Mouse (Mus musculus): ENCODE data around the gene Prkcb. TPM values are rescaled to one million over a fixed set of nuclear protein-coding genes. Genes with fewer than 3 reads are reported as not detected.

Prkcb gene
- polyA plus RNA-seq, 1 experiment from 2014 or later: 3.7 TPM

GRCm38 (mm10) chr7:122566011-122566410, 277.5 kb downstream of the Prkcb start:
- Histone ChIP-seq H3K36me3 (no peaks in the 10 kb centered on the region), H3K27me3 (ENCODE audit: low read depth, poor library complexity, severe bottlenecking) (no peaks in the 10 kb centered on the region), H3K9me3 (replicated peaks) (no peaks in the 10 kb centered on the region), H3K27ac (no peak overlapping the region), H3K4me3 (no peak overlapping the region), H3K4me1 (no peaks in the 10 kb centered on the region)
- DNase-seq (ENCODE audit: low spot score): no peak
- 69% methylated on average over 7 of the region's 7 CpGs for WGBS

- 83% methylated on average over 7 of the region's 7 CpGs for WGBS
- no peak for DNase-seq (ENCODE audit: low spot score)
- Histone ChIP-seq H3K9me3 (replicated peaks) (no peaks in the 10 kb centered on the region), H3K27me3 (ENCODE audit: low read depth, poor library complexity, severe bottlenecking) (no peaks in the 10 kb centered on the region), H3K4me3 (no peak overlapping the region), H3K36me3 (no peaks in the 10 kb centered on the region), H3K27ac (no peak overlapping the region), H3K4me1 (no peaks in the 10 kb centered on the region)
Measured at GRCm38 (mm10) chr7:122568787-122569186, 280.2 kb downstream of the Prkcb start.

DNA sequence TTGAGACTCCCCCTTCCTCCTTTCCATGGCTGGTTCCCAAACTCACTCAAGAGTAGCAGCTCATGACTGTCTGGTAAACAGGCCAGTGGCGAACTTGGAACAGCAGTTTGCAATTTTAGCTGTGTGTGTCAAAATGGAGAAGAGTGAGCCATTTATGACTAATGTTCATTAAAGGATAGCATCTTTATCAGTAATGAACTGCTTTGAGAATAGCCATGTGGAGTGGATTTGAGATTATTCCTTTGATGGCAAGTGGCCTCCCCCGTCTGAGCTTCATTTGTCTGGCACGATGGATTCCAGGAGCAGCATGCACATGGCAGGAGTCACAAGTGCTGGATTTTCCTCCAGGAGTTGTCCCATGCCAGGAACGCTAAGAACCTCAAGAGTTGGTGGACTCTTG, 281.9 kb downstream of the Prkcb start:
- no peaks in the 10 kb centered on the region for H3K9me3 ChIP-seq (replicated peaks)
- 52% methylated on average over 4 of the region's 4 CpGs for WGBS
- DNase-seq (ENCODE audit: low spot score): no peak
- no peak overlapping the region for H3K4me3 ChIP-seq
- H3K36me3 ChIP-seq: no peaks in the 10 kb centered on the region
- H3K27me3 ChIP-seq (ENCODE audit: low read depth, poor library complexity, severe bottlenecking): no peaks in the 10 kb centered on the region
- no peaks in the 10 kb centered on the region for H3K4me1 ChIP-seq
- H3K27ac ChIP-seq: no peak overlapping the region

GRCm38 (mm10) chr7:122573101-122573635, 284.6 kb downstream of the Prkcb start:
- Histone ChIP-seq H3K36me3 (no peaks in the 10 kb centered on the region), H3K4me3 (no peak overlapping the region), H3K27me3 (ENCODE audit: low read depth, poor library complexity, severe bottlenecking) (no peaks in the 10 kb centered on the region), H3K27ac (no peak overlapping the region), H3K9me3 (replicated peaks) (no peaks in the 10 kb centered on the region), H3K4me1 (no peaks in the 10 kb centered on the region)
- DNase-seq (ENCODE audit: low spot score): no peak
- 90% methylated on average over 3 of the region's 3 CpGs for WGBS

- WGBS: 82% methylated on average over 7 of the region's 7 CpGs
- no peaks in the 10 kb centered on the region for H3K4me1 ChIP-seq
- H3K27ac ChIP-seq: no peak overlapping the region
- H3K27me3 ChIP-seq (ENCODE audit: low read depth, poor library complexity, severe bottlenecking): no peaks in the 10 kb centered on the region
- no peaks in the 10 kb centered on the region for H3K36me3 ChIP-seq
- DNase-seq (ENCODE audit: low spot score): no peak
- no peak overlapping the region for H3K4me3 ChIP-seq
- no peaks in the 10 kb centered on the region for H3K9me3 ChIP-seq (replicated peaks)
Measured at GRCm38 (mm10) chr7:122574418-122574817, 285.9 kb downstream of the Prkcb start.

DNA sequence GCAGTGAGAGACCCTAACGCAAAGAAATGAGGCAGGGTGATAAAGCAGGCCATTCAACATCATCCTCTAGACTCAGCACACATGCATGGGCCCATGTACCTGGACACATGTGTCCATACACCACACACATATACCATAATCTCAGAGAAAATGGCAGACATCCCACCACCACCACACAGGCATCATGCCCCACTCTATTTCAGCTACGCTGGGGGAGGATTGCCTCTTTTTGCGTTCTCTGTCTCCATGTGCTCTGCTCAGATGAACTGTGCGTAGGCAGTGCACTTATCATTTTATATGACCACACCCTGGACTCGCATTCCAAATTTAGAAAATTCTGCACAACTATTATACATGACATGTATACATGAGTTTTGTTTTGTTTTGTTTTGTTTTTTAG, 286.5 kb downstream of the Prkcb start:
- Histone ChIP-seq H3K9me3 (replicated peaks) (no peaks in the 10 kb centered on the region), H3K4me1 (no peaks in the 10 kb centered on the region), H3K4me3 (no peak overlapping the region), H3K27me3 (ENCODE audit: low read depth, poor library complexity, severe bottlenecking) (no peaks in the 10 kb centered on the region), H3K36me3 (no peaks in the 10 kb centered on the region), H3K27ac (no peak overlapping the region)
- DNase-seq (ENCODE audit: low spot score): no peak
- 92% methylated on average over 5 of the region's 5 CpGs for WGBS

DNA sequence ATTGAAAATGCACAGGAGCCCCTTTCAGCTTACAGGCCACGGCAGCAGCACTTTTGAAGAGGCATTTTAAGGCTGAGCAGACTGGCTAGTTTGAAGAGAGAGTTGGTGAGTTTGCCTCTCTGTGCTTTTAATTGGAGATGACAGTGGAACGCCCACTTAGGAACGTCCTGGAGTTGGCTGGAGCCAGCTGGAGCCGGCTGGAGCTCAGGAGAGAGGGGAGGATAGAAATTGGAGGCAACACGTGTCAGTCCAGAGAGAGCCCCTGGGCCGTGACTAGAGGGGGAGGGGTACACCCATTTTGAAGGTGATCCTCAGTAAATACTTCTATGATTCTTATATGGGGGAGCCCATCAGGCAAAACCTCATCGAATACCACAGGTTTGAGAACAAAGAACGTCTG, 287.0 kb downstream of the Prkcb start:
- H3K36me3 ChIP-seq: no peaks in the 10 kb centered on the region
- 46% methylated on average over 8 of the region's 8 CpGs for WGBS
- no peak overlapping the region for H3K4me3 ChIP-seq
- no peaks in the 10 kb centered on the region for H3K27me3 ChIP-seq (ENCODE audit: low read depth, poor library complexity, severe bottlenecking)
- no peaks in the 10 kb centered on the region for H3K9me3 ChIP-seq (replicated peaks)
- H3K27ac ChIP-seq: no peak overlapping the region
- no peaks in the 10 kb centered on the region for H3K4me1 ChIP-seq
- DNase-seq (ENCODE audit: low spot score): no peak

DNA sequence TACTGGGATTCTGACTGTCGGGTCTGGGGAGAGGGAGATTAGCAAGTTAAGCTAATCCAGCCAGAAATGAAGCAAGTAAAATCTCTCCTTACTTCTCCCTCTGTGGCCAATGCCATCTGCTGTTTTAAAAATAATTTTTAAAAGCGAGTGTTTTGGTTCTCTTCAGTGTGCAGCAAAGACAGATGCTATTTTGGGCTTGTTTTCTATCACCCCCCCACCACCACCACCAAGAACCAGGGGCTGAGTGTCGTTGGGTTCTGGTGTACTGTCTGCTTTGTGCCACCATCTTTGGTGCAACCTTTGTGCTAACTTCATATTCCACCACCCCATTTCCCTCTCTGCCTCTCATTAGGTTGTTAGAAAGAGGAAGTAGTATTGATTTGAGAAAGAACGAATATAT, 289.0 kb downstream of the Prkcb start:
- WGBS: 92% methylated on average over 4 of the region's 4 CpGs
- H3K36me3 ChIP-seq: no peaks in the 10 kb centered on the region
- no peak overlapping the region for H3K4me3 ChIP-seq
- H3K27me3 ChIP-seq (ENCODE audit: low read depth, poor library complexity, severe bottlenecking): no peaks in the 10 kb centered on the region
- H3K27ac ChIP-seq: no peak overlapping the region
- H3K9me3 ChIP-seq (replicated peaks): no peaks in the 10 kb centered on the region
- H3K4me1 ChIP-seq: no peaks in the 10 kb centered on the region
- no peak for DNase-seq (ENCODE audit: low spot score)

DNA sequence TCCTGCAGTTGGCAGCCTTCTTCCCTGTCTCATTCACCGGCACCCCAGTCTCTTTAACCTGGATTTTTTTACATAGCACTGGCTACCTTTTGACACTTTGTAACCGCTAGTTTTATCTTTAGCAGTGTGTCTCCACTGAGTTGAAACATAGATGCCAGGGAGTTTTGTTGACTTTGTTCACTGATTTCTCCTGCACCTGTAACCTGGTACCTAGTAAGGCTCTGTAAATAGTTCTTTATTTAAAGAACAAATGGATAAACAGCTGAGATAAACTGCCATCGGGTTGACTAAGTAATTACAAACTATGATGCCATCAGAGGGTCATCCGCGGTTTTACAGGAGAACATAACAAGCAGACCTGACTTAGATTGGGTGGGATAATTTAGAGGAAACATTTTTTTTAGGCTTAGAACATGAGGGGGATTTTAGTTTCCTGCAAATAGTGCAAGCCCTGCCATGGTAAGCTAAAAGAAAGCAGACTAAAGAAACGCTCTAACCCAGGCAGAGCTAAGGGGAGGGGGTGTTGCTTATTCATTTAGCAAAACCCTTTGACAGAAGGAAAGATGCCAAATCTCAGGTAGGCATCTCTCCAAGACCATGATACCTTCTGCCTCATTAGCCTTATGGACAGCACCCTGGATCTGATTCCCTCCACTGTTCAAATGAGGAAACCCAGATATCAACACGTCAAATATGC, 291.1 kb downstream of the Prkcb start:
- WGBS: 91% methylated on average over 7 of the region's 7 CpGs
- no peak overlapping the region for H3K4me3 ChIP-seq
- H3K9me3 ChIP-seq (replicated peaks): no peaks in the 10 kb centered on the region
- H3K27ac ChIP-seq: no peak overlapping the region
- no peaks in the 10 kb centered on the region for H3K4me1 ChIP-seq
- no peaks in the 10 kb centered on the region for H3K27me3 ChIP-seq (ENCODE audit: low read depth, poor library complexity, severe bottlenecking)
- no peaks in the 10 kb centered on the region for H3K36me3 ChIP-seq
- DNase-seq (ENCODE audit: low spot score): no peak

GRCm38 (mm10) chr7:122580158-122580475, 291.6 kb downstream of the Prkcb start:
- 87% methylated on average over 1 of the region's 1 CpGs for WGBS
- H3K4me3 ChIP-seq: no peak overlapping the region
- H3K27me3 ChIP-seq (ENCODE audit: low read depth, poor library complexity, severe bottlenecking): no peaks in the 10 kb centered on the region
- no peaks in the 10 kb centered on the region for H3K9me3 ChIP-seq (replicated peaks)
- H3K36me3 ChIP-seq: no peaks in the 10 kb centered on the region
- H3K27ac ChIP-seq: no peak overlapping the region
- H3K4me1 ChIP-seq: no peaks in the 10 kb centered on the region
- no peak for DNase-seq (ENCODE audit: low spot score)

GRCm38 (mm10) chr7:122584421-122585151, 296.0 kb downstream of the Prkcb start:
- Histone ChIP-seq H3K4me3 (no peak overlapping the region), H3K9me3 (replicated peaks) (no peaks in the 10 kb centered on the region), H3K4me1 (no peaks in the 10 kb centered on the region), H3K27me3 (ENCODE audit: low read depth, poor library complexity, severe bottlenecking) (no peaks in the 10 kb centered on the region), H3K27ac (no peak overlapping the region), H3K36me3 (no peaks in the 10 kb centered on the region)
- 91% methylated on average over 14 of the region's 14 CpGs for WGBS
- DNase-seq (ENCODE audit: low spot score): no peak

- WGBS: 79% methylated on average over 10 of the region's 10 CpGs
- Histone ChIP-seq H3K27ac (no peak overlapping the region), H3K9me3 (replicated peaks) (no peaks in the 10 kb centered on the region), H3K4me1 (peaks cover 29% of the 10 kb centered on the region), H3K27me3 (ENCODE audit: low read depth, poor library complexity, severe bottlenecking) (peaks cover 4% of the 10 kb centered on the region; the same call in 1 of the 2 replicates), H3K4me3 (no peak overlapping the region), H3K36me3 (no peaks in the 10 kb centered on the region)
- no peak for DNase-seq (ENCODE audit: low spot score)
Measured at GRCm38 (mm10) chr7:122595897-122596296, 307.3 kb downstream of the Prkcb start.

- WGBS: 56% methylated on average over 9 of the region's 9 CpGs
- peaks cover 36% of the 10 kb centered on the region for H3K4me1 ChIP-seq
- H3K27ac ChIP-seq: no peak overlapping the region
- H3K36me3 ChIP-seq: no peaks in the 10 kb centered on the region
- no peaks in the 10 kb centered on the region for H3K9me3 ChIP-seq (replicated peaks)
- DNase-seq (ENCODE audit: low spot score): no peak
- peaks cover 4% of the 10 kb centered on the region; the same call in 1 of the 2 replicates for H3K27me3 ChIP-seq (ENCODE audit: low read depth, poor library complexity, severe bottlenecking)
- no peak overlapping the region for H3K4me3 ChIP-seq
Measured at GRCm38 (mm10) chr7:122596596-122597170, 308.1 kb downstream of the Prkcb start.

All from limb, embryonic 10.5 days (tissue).